Mouse (Mus musculus) stomach, postnatal 0 days (tissue): ENCODE measurements around the gene Hesx1. TPM values are rescaled to one million over a fixed set of nuclear protein-coding genes. Genes with fewer than 3 reads are reported as not detected.

Experiments used
- ATAC-seq: fragments of 200-750 bp; cut with Nextera tagmentation; 2 replicates; pipeline ENCODE4 v1.8.0; 2017; ENCODE audit not compliant: low FRiP score, low TSS enrichment
- DNase-seq: peaks from one replicate; pipeline ENCODE4 v3.0.0-alpha.2; 2016; ENCODE audit warnings: low spot score
- H3K27ac ChIP-seq: fragments of 300-500 bp; sonication (generic); replicated peaks from 2 replicates; pipeline ENCODE4 v1.5.1; 2014; ENCODE audit warnings: mild to moderate bottlenecking, control low read depth
- H3K27me3 ChIP-seq: fragments of 300-500 bp; sonication (generic); 2 replicates; pipeline ENCODE4 v1.6.1; 2014; ENCODE audit warnings: low read length; ENCODE audit not compliant: control insufficient read depth, insufficient read depth
- H3K36me3 ChIP-seq: fragments of 300-500 bp; sonication (generic); 2 replicates; pipeline ENCODE4 v1.6.1; 2014; ENCODE audit warnings: low read length, mixed read lengths; ENCODE audit not compliant: control insufficient read depth, insufficient read depth
- H3K4me1 ChIP-seq: fragments of 300-500 bp; sonication (generic); replicated peaks from 2 replicates; pipeline ENCODE4 v1.6.1; 2014; ENCODE audit warnings: antibody characterized with exemption; ENCODE audit not compliant: control insufficient read depth, insufficient read depth
- H3K4me2 ChIP-seq: fragments of 300-500 bp; sonication (generic); replicated peaks from 2 replicates; pipeline ENCODE4 v1.6.1; 2014; ENCODE audit warnings: low read depth, mild to moderate bottlenecking, control low read depth, moderate library complexity
- H3K4me3 ChIP-seq: fragments of 300-500 bp; sonication (generic); 2 replicates; pipeline ENCODE4 v1.5.1; 2014; ENCODE audit warnings: low read depth, low read length, control low read depth
- H3K9ac ChIP-seq: fragments of 300-500 bp; sonication (generic); 2 replicates; pipeline ENCODE4 v1.6.1; 2014; ENCODE audit warnings: mild to moderate bottlenecking, low read length, control low read depth, mixed read lengths
- H3K9me3 ChIP-seq: fragments of 300-500 bp; sonication (generic); 2 replicates; pipeline ENCODE4 v1.6.1; 2016; ENCODE audit warnings: low read length; ENCODE audit not compliant: control insufficient read depth
- CTCF ChIP-seq: IDR thresholded peaks from 2 replicates; pipeline ENCODE4 v1.5.1; 2016; ENCODE audit warnings: antibody characterized with exemption, low read depth, mild to moderate bottlenecking, moderate library complexity
- EP300 ChIP-seq: optimal IDR thresholded peaks from 2 replicates; pipeline ENCODE3; 2016; ENCODE audit warnings: antibody characterized with exemption
- WGBS: fragments of 180-500 bp; shearing (Covaris S2); extraction: QIAGEN DNeasy Blood & Tissue Kit; methylation state at CpG from one replicate; pipeline ENCODE4 v1.1.7; 2014; 5-methylcytosine and 5-hydroxymethylcytosine counted together
- polyA plus RNA-seq: library from polyadenylated mRNA; unstranded; fragments of >200 nt; fragmentation: Nextera tagmentation; extraction: Ambion mirVana; gene quantifications from 2 replicates; pipeline ENCODE4 v1.2.1, GENCODE M21; 2015

The Hesx1 gene
- polyA plus RNA-seq, 1 experiment from 2014 or later, result 0.19 TPM

- Histone ChIP-seq H3K4me3 (peak within 1 kb of the TSS; percentile 95), H3K4me1 (0 out of 2 replicates have a peak, but pooled peaks cover 3% of the 10 kb centered on the region), H3K9me3 (no peaks in the 10 kb centered on the region), H3K27ac (peak within 1 kb of the TSS; percentile 88), H3K27me3 (no peaks in the 10 kb centered on the region), H3K4me2 (peak within 1 kb of the TSS; percentile 95), H3K36me3 (no peaks in the 10 kb centered on the region), H3K9ac (peak within 1 kb of the TSS; percentile 81)
- DNase-seq, result peak; percentile 97
- WGBS, result under 1% methylated on average over 28 of the region's 29 CpGs
- no peak for TF ChIP-seq EP300
- no peak for TF ChIP-seq CTCF
- ATAC-seq, result peak; percentile 94
Measured at GRCm38 (mm10) chr14:27038783-27039182, 44.6 kb downstream of the Hesx1 start, which contains the start of gene Il17rd. TSS of gene Il17rd (plus strand) at chr14:27038941.

GRCm38 (mm10) chr14:27039281-27040248 is 45.3 kb downstream of the Hesx1 start:
- H3K4me1 ChIP-seq, result 0 out of 2 replicates have a peak, but pooled peaks cover 3% of the 10 kb centered on the region
- TF ChIP-seq EP300 (no peak), CTCF (no peak)
- peak overlapping the region; percentile 88 for H3K27ac ChIP-seq
- no peaks in the 10 kb centered on the region for H3K27me3 ChIP-seq
- DNase-seq (peak; percentile 66), ATAC-seq (peak; percentile 51)
- H3K4me3 ChIP-seq, result peak overlapping the region; percentile 95
- 2% methylated on average over 47 of the region's 59 CpGs for WGBS
- H3K4me2 ChIP-seq, result peak overlapping the region; percentile 95
- H3K36me3 ChIP-seq, result no peaks in the 10 kb centered on the region
- no peaks in the 10 kb centered on the region for H3K9me3 ChIP-seq
- peak overlapping the region; percentile 81 for H3K9ac ChIP-seq

DNA sequence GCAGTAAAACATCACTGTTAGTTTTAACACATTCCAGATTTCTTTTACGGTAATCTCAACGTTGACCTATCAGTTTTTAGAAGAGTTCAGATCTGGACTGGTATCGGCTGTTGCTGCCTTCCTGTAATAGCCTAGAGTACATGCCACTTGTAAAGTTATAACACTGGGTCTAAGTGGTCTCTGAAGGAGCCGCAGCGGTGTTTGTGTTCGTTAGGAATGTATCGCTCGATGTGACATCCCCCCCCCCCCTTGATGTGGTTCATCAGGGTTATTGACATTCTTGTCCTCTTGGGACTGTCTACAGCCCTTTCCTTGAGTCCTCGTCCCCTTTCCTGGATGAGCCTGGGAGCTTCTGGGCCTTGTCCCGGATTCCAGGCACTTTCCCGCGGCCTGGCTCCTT is 46.2 kb downstream of the Hesx1 start:
- DNase-seq (no peak), ATAC-seq (no peak)
- TF ChIP-seq EP300, result no peak
- TF ChIP-seq CTCF, result no peak
- H3K9me3 ChIP-seq, result no peaks in the 10 kb centered on the region
- peak overlapping the region; percentile 81; the same call in 1 of the 2 replicates for H3K9ac ChIP-seq
- WGBS, result 46% methylated on average over 12 of the region's 12 CpGs
- 0 out of 2 replicates have a peak, but pooled peaks cover 8% of the 10 kb centered on the region for H3K4me1 ChIP-seq
- H3K4me3 ChIP-seq, result peak overlapping the region; percentile 95; the same call in 1 of the 2 replicates
- H3K27ac ChIP-seq, result no peak overlapping the region
- H3K4me2 ChIP-seq, result peak overlapping the region; percentile 95
- H3K27me3 ChIP-seq, result no peaks in the 10 kb centered on the region
- H3K36me3 ChIP-seq, result no peaks in the 10 kb centered on the region

GRCm38 (mm10) chr14:27042280-27042983 is 48.2 kb downstream of the Hesx1 start:
- no peaks in the 10 kb centered on the region for H3K36me3 ChIP-seq
- H3K9ac ChIP-seq, result no peak overlapping the region
- WGBS, result 55% methylated on average over 8 of the region's 8 CpGs
- 0 out of 2 replicates have a peak, but pooled peaks cover 8% of the 10 kb centered on the region for H3K4me1 ChIP-seq
- no peak for ATAC-seq
- H3K27ac ChIP-seq, result no peak overlapping the region
- DNase-seq, result no peak
- no peaks in the 10 kb centered on the region for H3K27me3 ChIP-seq
- H3K4me3 ChIP-seq, result no peak overlapping the region
- H3K4me2 ChIP-seq, result no peak overlapping the region
- TF ChIP-seq EP300 (no peak), CTCF (no peak)
- no peaks in the 10 kb centered on the region for H3K9me3 ChIP-seq

GRCm38 (mm10) chr14:27043416-27043815 is 49.2 kb downstream of the Hesx1 start:
- H3K9me3 ChIP-seq, result no peaks in the 10 kb centered on the region
- 0 out of 2 replicates have a peak overlapping the region, but pooled peaks have one; percentile 0 for H3K4me2 ChIP-seq
- 41% methylated on average over 5 of the region's 5 CpGs for WGBS
- no peak overlapping the region for H3K9ac ChIP-seq
- no peak for ATAC-seq
- no peaks in the 10 kb centered on the region for H3K36me3 ChIP-seq
- no peak for TF ChIP-seq EP300
- TF ChIP-seq CTCF, result no peak
- H3K27ac ChIP-seq, result peak overlapping the region; percentile 49; the same call in 1 of the 2 replicates
- H3K4me3 ChIP-seq, result no peak overlapping the region
- 0 out of 2 replicates have a peak, but pooled peaks cover 8% of the 10 kb centered on the region for H3K4me1 ChIP-seq
- H3K27me3 ChIP-seq, result no peaks in the 10 kb centered on the region
- no peak for DNase-seq
